Mouse (Mus musculus): ENCODE data around the gene Zfp235. TPM values are rescaled to one million over a fixed set of nuclear protein-coding genes. Genes with fewer than 3 reads are reported as not detected.

Zfp235 gene
- polyA plus RNA-seq, 1 experiment from 2014 or later, result 3.3 TPM

DNA sequence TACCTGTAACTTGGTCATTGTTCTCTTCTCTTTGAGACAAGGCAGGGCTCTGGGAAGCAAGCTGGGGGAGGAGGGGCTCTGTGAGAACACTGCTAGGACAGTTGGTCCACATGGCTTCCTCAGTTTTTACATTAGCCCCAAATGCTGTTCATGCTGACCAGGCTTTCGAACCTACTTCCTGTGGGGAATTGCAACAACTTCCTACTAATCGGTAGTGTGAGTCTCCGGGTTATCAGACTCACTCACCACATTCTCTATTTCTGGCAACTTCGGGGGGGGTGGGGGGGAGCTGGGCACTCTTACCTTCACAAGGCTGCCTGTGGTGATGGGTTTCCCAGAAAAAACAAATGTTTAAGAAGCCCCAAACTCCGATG is 55.6 kb downstream of the Zfp235 start:
- Histone ChIP-seq H3K27ac (ENCODE audit: low read depth) (no peak overlapping the region), H3K4me3 (ENCODE audit: low read depth, low read length) (no peak overlapping the region), H3K9ac (replicated peaks) (no peak overlapping the region), H3K4me1 (ENCODE audit: insufficient read depth) (0 out of 2 replicates have a peak, but pooled peaks cover 2% of the 10 kb centered on the region), H3K4me2 (ENCODE audit: low read depth, low read length) (no peak overlapping the region), H3K9me3 (ENCODE audit: low read length) (no peaks in the 10 kb centered on the region), H3K27me3 (ENCODE audit: insufficient read depth, low read length) (no peaks in the 10 kb centered on the region), H3K36me3 (replicated peaks; ENCODE audit: insufficient read depth, low read length) (0 out of 2 replicates have a peak, but pooled peaks cover 2% of the 10 kb centered on the region)
- TF ChIP-seq CTCF (IDR thresholded peaks at IDR 0.05; ENCODE audit: low read depth), result no peak
- no peak for TF ChIP-seq EP300 (IDR thresholded peaks at IDR 0.05; ENCODE audit: low read depth)
- 18% methylated on average over 5 of the region's 5 CpGs for WGBS (ENCODE audit: insufficient replicate concordance)
- ATAC-seq, result no peak
- DNase-seq, result no peak

DNA sequence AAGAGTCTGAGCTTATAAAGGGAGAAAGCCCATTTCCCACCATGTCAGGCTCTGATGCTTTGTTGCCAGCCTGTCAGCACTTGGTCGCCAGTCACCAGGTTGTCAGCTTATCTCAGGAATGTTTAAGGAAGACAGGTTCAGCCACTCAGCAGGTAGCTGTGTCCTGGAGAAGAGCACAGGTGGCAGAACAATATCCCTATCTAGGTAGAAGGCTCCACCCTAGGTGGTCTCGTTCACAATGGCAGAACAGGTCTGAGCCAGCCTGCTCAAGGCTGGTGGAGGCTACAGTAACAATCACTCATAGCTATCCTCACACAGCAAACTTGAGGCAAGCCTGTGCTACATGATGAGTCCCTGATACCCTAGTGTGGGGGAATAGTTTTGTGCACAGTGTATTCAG is 57.4 kb downstream of the Zfp235 start:
- Histone ChIP-seq H3K9me3 (ENCODE audit: low read length) (no peaks in the 10 kb centered on the region), H3K4me3 (ENCODE audit: low read depth, low read length) (no peak overlapping the region), H3K36me3 (replicated peaks; ENCODE audit: insufficient read depth, low read length) (0 out of 2 replicates have a peak, but pooled peaks cover 2% of the 10 kb centered on the region), H3K9ac (replicated peaks) (no peak overlapping the region), H3K4me2 (ENCODE audit: low read depth, low read length) (no peak overlapping the region), H3K4me1 (ENCODE audit: insufficient read depth) (0 out of 2 replicates have a peak, but pooled peaks cover 2% of the 10 kb centered on the region), H3K27me3 (ENCODE audit: insufficient read depth, low read length) (no peaks in the 10 kb centered on the region), H3K27ac (ENCODE audit: low read depth) (no peak overlapping the region)
- no peak for ATAC-seq
- TF ChIP-seq EP300 (IDR thresholded peaks at IDR 0.05; ENCODE audit: low read depth) (no peak), CTCF (IDR thresholded peaks at IDR 0.05; ENCODE audit: low read depth) (no peak)
- no peak for DNase-seq
- 60% methylated on average over 2 of the region's 2 CpGs for WGBS (ENCODE audit: insufficient replicate concordance)

Other genes starting within 250 kb of the Zfp235 start
- gene Vmn1r178, start 242.2 kb upstream of the Zfp235 start, polyA plus RNA-seq (2015; fragmentation: Nextera tagmentation; extraction: Ambion mirVana), result not detected in 2 replicates
- gene Vmn1r179, start 207.2 kb upstream of the Zfp235 start, polyA plus RNA-seq (2015; fragmentation: Nextera tagmentation; extraction: Ambion mirVana), result not detected in 2 replicates
- not detected in 2 replicates for gene Vmn1r180, start 183.5 kb upstream of the Zfp235 start, polyA plus RNA-seq (2015; fragmentation: Nextera tagmentation; extraction: Ambion mirVana)
- gene Vmn1r181, start 159.6 kb upstream of the Zfp235 start, polyA plus RNA-seq (2015; fragmentation: Nextera tagmentation; extraction: Ambion mirVana), result not detected in 2 replicates
- not detected in 2 replicates for gene V1rd19, start 132.5 kb upstream of the Zfp235 start, polyA plus RNA-seq (2015; fragmentation: Nextera tagmentation; extraction: Ambion mirVana)
- gene Vmn1r183, start 80.9 kb upstream of the Zfp235 start, polyA plus RNA-seq (2015; fragmentation: Nextera tagmentation; extraction: Ambion mirVana), result not detected in 2 replicates
- 3.2 and 4.0 TPM in 2 replicates for gene Zfp180, start 52.2 kb upstream of the Zfp235 start, polyA plus RNA-seq (2015; fragmentation: Nextera tagmentation; extraction: Ambion mirVana)
- 0.76 and 0.86 TPM in 2 replicates for gene Zfp112, start 21.9 kb upstream of the Zfp235 start, polyA plus RNA-seq (2015; fragmentation: Nextera tagmentation; extraction: Ambion mirVana)
- gene Zfp114, start 40.9 kb downstream of the Zfp235 start, polyA plus RNA-seq (2015; fragmentation: Nextera tagmentation; extraction: Ambion mirVana), result 0.13 and 0.19 TPM in 2 replicates
- gene Zfp111, start 77.3 kb downstream of the Zfp235 start, polyA plus RNA-seq (2015; fragmentation: Nextera tagmentation; extraction: Ambion mirVana), result 0.93 and 1.0 TPM in 2 replicates
- 0.40 and 0.65 TPM in 2 replicates for gene Zfp109, start 103.4 kb downstream of the Zfp235 start, polyA plus RNA-seq (2015; fragmentation: Nextera tagmentation; extraction: Ambion mirVana)
- gene Zfp108, start 120.6 kb downstream of the Zfp235 start, polyA plus RNA-seq (2015; fragmentation: Nextera tagmentation; extraction: Ambion mirVana), result 0.31 and 0.79 TPM in 2 replicates
- 1.1 and 1.2 TPM in 2 replicates for gene Zfp93, start 136.3 kb downstream of the Zfp235 start, polyA plus RNA-seq (2015; fragmentation: Nextera tagmentation; extraction: Ambion mirVana)
- gene Zfp61, start 167.1 kb downstream of the Zfp235 start, polyA plus RNA-seq (2015; fragmentation: Nextera tagmentation; extraction: Ambion mirVana), result 1.6 and 1.8 TPM in 2 replicates
- gene Zfp94, start 182.5 kb downstream of the Zfp235 start, polyA plus RNA-seq (2015; fragmentation: Nextera tagmentation; extraction: Ambion mirVana), result 1.8 and 2.2 TPM in 2 replicates
- gene Tescl, start 199.8 kb downstream of the Zfp235 start, polyA plus RNA-seq (2015; fragmentation: Nextera tagmentation; extraction: Ambion mirVana), result not detected in 2 replicates
- gene Lypd5, start 215.0 kb downstream of the Zfp235 start, polyA plus RNA-seq (2015; fragmentation: Nextera tagmentation; extraction: Ambion mirVana), result 0.06 TPM in 1 of 2 replicates, not detected in the other
- 41.0 and 41.9 TPM in 2 replicates for gene Kcnn4, start 236.1 kb downstream of the Zfp235 start, polyA plus RNA-seq (2015; fragmentation: Nextera tagmentation; extraction: Ambion mirVana)